Mouse (Mus musculus): Measurements from ENCODE around the gene Rhox4e. TPM values are rescaled to one million over a fixed set of nuclear protein-coding genes. Genes with fewer than 3 reads are reported as not detected.
"Not testable (repeated sequence)": the region's sequence is repeated elsewhere in the genome, so short reads cannot be mapped to it uniquely, and the experiment has no call there.

Gene Rhox4e
- not detected for total RNA-seq (2021)
- long read RNA-seq, experiment 1, result 0 reads
- long read RNA-seq, experiment 2, result 0 reads

DNA sequence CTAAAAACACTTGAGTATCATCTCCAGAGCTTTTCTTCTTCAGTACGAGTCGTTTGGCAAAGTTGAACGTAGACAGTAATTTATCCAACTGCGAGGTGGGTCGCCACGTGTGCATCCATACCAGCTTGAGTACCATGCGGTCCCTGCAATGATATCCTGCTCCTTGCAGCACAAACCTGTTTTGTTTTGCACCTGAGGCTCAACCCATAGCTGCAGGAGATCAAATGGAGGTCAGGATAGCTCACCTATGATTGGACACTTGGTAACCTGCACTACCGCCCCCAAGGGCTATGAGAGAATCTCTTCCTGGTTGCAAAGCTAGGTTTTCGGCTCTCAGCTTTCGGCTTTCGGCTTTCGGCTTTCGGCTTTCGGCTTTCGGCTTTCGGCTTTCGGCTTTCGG lies at the start of gene Rhox4e:
Rhox4e (plus strand) TSS at position 301 of the 400 bp plus-strand sequence.
- not testable (repeated sequence) for DNase-seq

DNA sequence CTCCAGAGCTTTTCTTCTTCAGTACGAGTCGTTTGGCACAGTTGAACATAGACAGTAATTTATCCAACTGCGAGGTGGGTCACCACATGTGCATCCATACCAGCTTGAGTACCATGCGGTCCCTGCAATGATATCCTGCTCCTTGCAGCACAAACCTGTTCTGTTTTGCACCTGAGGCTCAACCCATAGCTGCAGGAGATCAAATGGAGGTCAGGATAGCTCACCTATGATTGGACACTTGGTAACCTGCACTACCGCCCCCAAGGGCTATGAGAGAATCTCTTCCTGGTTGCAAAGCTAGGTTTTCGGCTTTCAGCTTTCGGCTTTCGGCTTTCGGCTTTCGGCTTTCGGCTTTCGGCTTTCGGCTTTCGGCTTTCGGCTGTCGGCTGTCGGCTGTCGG lies 43.2 kb upstream of the Rhox4e start, which contains the start of gene Rhox4d:
Rhox4d (plus strand) TSS at position 301 of the 400 bp plus-strand sequence.
- not testable (repeated sequence) for DNase-seq

DNA sequence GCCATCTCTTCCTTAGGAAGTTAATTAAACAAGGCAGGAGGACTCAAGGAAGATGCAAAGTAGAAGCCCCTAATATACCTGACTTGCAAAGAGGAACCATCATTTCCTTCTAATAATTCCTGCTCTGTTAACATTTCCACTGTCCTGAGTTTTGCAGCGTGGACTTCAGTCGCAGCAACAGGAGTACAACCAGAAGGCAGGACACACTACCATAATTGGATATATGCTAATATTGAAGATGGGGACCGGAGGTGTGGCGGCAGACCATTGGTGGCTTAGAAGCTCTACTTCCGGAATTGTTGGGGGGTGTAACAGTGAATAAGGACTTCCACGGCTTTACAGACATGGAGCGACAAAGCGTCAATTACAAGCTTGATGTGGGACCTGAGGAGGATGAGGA lies 27.1 kb upstream of the Rhox4e start, which contains the start of gene Rhox2e:
Rhox2e (plus strand) TSS at position 301 of the 400 bp plus-strand sequence.
- DNase-seq, result not testable (repeated sequence)

DNA sequence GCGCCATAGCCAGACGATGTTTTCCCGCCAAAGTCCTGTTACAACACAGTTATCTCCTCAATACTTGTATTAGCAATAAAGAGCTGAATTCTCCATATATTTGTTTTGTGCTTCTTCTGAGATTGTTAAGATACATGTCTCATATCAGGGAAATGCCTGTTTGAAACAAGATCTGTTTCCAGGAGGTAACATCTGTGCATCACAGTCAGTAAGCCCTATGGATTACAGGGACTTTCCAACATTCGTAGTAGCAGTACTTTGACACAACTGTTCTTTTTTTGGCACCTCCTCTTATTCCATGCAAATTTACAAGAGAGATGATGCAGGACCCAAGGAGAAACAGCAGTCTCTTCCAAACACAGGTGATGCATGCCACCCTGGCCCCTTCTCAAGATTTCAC lies 15.5 kb upstream of the Rhox4e start, which contains the start of gene Rhox3e:
Rhox3e (plus strand) TSS at position 301 of the 400 bp plus-strand sequence.
- DNase-seq, result not testable (repeated sequence)

DNA sequence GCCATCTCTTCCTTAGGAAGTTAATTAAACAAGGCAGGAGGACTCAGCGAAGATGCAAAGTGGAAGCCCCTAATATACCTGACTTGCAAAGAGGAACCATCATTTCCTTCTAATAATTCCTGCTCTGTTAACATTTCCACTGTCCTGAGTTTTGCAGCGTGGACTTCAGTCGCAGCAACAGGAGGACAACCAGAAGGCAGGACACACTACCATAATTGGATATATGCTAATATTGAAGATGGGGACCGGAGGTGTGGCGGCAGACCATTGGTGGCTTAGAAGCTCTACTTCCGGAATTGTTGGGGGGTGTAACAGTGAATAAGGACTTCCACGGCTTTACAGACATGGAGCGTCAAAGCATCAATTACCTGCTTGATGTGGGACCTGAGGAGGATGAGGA lies 13.9 kb downstream of the Rhox4e start, which contains the start of gene Rhox2f:
Rhox2f (plus strand) TSS at position 301 of the 400 bp plus-strand sequence.
- not testable (repeated sequence) for DNase-seq

DNA sequence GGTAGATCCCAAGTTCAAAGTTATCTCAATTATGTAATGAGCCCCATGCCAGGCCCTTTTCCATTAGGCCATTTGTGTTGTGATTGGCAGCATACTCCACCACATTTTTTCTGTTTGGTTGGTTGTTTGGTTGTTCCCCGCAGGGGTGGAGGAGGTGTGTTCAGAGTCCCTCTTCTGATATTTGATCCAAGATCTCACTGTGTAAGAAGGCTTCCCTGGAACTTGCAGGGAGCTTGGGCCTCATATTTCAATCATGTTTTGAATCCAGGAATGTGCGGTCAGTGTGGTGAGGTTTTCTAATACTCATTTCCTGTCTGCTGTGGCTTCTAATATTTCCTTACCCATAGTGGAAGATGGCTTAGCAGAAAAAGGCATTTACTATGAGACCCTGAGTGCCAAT lies 15.4 kb downstream of the Rhox4e start:
- not testable (repeated sequence) for DNase-seq

DNA sequence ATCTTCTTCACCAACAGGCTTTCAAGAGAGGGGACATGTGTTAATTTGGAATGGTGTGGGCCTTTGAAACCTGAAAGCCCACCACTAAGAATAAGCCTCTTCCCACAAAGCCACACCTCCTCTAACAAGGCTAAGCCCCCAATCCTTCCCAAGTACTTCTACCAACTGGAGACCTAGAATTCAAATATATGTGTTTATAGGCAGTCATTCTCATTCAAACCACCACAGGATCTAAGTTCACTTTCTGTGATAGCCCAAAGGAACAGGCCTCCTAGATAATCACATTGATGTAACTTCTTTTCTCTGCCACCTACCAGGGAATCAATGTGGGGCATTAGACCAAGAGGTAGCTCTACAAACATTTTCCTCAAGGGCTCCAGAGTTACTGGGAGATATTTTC lies 23.5 kb downstream of the Rhox4e start, which contains the start of gene Rhox3f:
Rhox3f (plus strand) TSS at position 301 of the 400 bp plus-strand sequence.
- not testable (repeated sequence) for DNase-seq

DNA sequence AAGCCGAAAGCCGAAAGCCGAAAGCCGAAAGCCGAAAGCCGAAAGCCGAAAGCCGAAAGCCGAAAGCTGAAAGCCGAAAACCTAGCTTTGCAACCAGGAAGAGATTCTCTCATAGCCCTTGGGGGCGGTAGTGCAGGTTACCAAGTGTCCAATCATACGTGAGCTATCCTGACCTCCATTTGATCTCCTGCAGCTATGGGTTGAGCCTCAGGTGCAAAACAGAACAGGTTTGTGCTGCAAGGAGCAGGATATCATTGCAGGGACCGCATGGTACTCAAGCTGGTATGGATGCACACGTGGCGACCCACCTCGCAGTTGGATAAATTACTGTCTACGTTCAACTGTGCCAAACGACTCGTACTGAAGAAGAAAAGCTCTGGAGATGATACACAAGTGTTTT lies 50.4 kb downstream of the Rhox4e start, which contains the start of gene Rhox4f:
Rhox4f (minus strand) TSS at position 101 of the 400 bp plus-strand sequence.
- DNase-seq, result not testable (repeated sequence)

Other genes with a start within 250 kb of the Rhox4e start
- gene Rhox3a2, start 177.4 kb upstream of the Rhox4e start, total RNA-seq (2021), result not detected
- not detected for gene Rhox4a2, start 166.6 kb upstream of the Rhox4e start, total RNA-seq (2021)
- gene Rhox2b, start 145.3 kb upstream of the Rhox4e start, total RNA-seq (2021), result not detected
- not detected for gene Rhox4b, start 124.9 kb upstream of the Rhox4e start, total RNA-seq (2021)
- gene Rhox2c, start 103.7 kb upstream of the Rhox4e start, total RNA-seq (2021), result not detected
- gene Rhox3c, start 98.8 kb upstream of the Rhox4e start, total RNA-seq (2021), result not detected
- not detected for gene Rhox4c, start 77.1 kb upstream of the Rhox4e start, total RNA-seq (2021)
- gene Rhox2d, start 64.0 kb upstream of the Rhox4e start, total RNA-seq (2021), result not detected
- gene Rhox4d, start 43.1 kb upstream of the Rhox4e start, total RNA-seq (2021), result not detected
- gene Rhox2e, start 27.0 kb upstream of the Rhox4e start, total RNA-seq (2021), result not detected
- gene Rhox3e, start 15.4 kb upstream of the Rhox4e start, total RNA-seq (2021), result not detected
- not detected for gene Rhox2f, start 14.0 kb downstream of the Rhox4e start, total RNA-seq (2021)
- gene Rhox3f, start 23.6 kb downstream of the Rhox4e start, total RNA-seq (2021), result not detected
- gene Rhox4f, start 50.3 kb downstream of the Rhox4e start, total RNA-seq (2021), result not detected
- gene Rhox3g, start 71.2 kb downstream of the Rhox4e start, total RNA-seq (2021), result not detected
- not detected for gene Rhox2g, start 86.1 kb downstream of the Rhox4e start, total RNA-seq (2021)
- gene Rhox4g, start 93.9 kb downstream of the Rhox4e start, total RNA-seq (2021), result not detected
- not detected for gene Rhox3h, start 111.4 kb downstream of the Rhox4e start, total RNA-seq (2021)
- not detected for gene Rhox2h, start 115.9 kb downstream of the Rhox4e start, total RNA-seq (2021)
- not detected for gene Rhox5, start 247.4 kb downstream of the Rhox4e start, total RNA-seq (2021)